Mouse (Mus musculus) cerebellum, adult 2 months (tissue): ENCODE results near the gene Atp2b4.

Source experiments
- CTCF ChIP-seq: fragments of 200-500 bp; IDR thresholded peaks from 2 replicates; pipeline ENCODE4 v1.5.1; 2011; ENCODE audit warnings: low read depth, mild to moderate bottlenecking, control low read depth, low read length, moderate library complexity, borderline replicate concordance; ENCODE audit not compliant: insufficient read depth
- POLR2A ChIP-seq: fragments of 200-500 bp; IDR thresholded peaks from 2 replicates; pipeline ENCODE4 v1.6.1; 2011; ENCODE audit warnings: low read length, control low read depth, borderline replicate concordance; ENCODE audit not compliant: insufficient read depth

- TF ChIP-seq POLR2A (no peak), CTCF (no peak)
Measured at GRCm38 (mm10) chr1:133697935-133698620, 102.8 kb downstream of the Atp2b4 start.
